Mouse (Mus musculus) granulocyte monocyte progenitor cell, adult 5-6 weeks (primary cell): Measurements from ENCODE around the gene BC030499. TPM values are rescaled to one million over a fixed set of nuclear protein-coding genes. Genes with fewer than 3 reads are reported as not detected.
A peak's percentile ranks its signal among the peaks of the same experiment; 100 is the strongest.
"Not testable (repeated sequence)": the region's sequence is repeated elsewhere in the genome, so short reads cannot be mapped to it uniquely, and the experiment has no call there.

ENCODE experiments used
- ATAC-seq: replicated peaks from 2 replicates; pipeline ENCODE4 v1.8.0; 2016; ENCODE audit warnings: mild to moderate bottlenecking, moderate TSS enrichment, inconsistent platforms; ENCODE audit not compliant: poor library complexity, severe bottlenecking
- total RNA-seq, 2 experiments: library from RNA; stranded (forward) in 1 of 2; stranded (reverse) in 1 of 2; fragments of 200-712, 200-1000 nt in 1 of 2; fragments of >200 nt in 1 of 2; fragmentation: Nextera tagmentation in 1 of 2; gene quantifications; 2 replicates each; pipeline ENCODE4 v1.2.3; 2014 to 2017

Gene BC030499
- 2.3 TPM in 1 of 2 replicates, not detected in the other for total RNA-seq (2014; fragmentation: Nextera tagmentation)
- not detected in 2 replicates for total RNA-seq (2017)

DNA sequence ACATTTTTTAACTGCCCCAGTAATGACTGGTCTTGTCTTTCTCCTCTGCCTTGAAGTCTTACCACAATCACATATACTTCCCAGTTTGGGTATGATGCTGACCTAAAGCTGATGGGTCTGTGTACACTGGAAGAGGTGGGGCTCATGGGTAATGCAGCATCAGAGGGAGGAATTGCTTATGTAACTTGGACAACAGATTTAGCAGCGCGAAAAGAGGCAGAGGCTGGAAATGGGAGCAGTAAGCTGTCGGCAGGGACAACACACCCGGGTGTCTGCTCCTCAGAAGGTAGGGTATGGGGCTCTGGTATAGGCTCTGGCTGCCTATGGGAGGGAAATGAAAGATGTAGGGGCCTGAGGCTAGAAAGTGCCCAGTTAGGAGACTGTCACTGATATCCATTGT is at the start of gene BC030499:
BC030499 (plus strand) TSS at position 188 of the 400 bp plus-strand sequence.
- ATAC-seq: no peak

DNA sequence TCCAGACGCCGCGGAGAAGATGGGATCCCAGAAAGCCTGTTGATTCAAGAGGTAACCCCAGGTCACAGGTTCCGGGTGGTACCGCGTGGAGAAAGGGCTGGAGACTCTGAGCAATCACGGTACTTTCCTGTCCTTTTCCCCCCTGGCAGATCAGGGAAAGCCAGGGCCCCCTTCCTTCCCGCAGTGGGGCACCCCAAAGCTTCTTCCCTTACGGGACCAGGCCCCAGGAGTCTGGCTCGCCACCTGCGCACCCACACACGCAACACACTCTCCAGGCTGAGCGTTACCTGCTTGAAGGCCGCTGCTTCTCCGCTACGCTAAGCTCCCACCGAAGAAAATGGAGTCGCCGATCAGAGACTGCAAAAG is 45.4 kb upstream of the BC030499 start:
- no peak for ATAC-seq

DNA sequence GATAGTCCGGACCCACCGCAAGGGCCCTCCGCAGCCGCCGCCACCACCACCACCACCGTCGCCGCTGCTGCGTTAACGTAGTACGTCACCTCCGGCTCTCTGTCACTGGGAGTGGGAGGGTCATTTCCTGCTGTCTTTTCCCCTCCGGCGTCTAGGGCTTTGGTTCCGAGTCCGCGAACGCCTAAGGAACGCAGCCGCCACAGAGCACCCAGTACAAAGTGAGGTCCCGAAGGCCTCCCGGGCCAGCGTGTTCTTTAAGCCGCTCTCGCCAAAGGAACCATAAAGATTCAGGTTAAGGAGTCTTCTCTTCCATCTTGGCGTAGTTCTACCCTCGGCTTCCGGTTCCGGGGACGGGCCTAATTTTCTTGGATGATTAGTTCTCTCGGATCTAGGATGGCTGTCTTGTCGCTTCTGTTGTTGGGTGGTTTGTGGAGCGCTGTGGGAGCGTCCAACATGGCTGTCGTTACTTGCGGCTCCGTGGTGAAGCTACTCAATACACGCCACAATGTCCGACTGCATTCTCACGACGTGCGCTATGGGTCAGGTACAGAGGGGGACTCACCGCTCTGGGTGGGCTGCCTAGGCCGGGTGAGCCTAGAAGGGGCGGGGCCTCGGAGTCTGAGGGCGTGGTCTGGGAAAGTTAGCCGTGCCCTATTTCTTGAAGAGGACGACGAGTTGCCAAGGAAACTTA is 44.9 kb upstream of the BC030499 start, which contains the start of the genes Sdf2 and Supt6:
Sdf2 (plus strand) TSS at position 120 of the 691 bp plus-strand sequence.
Supt6 (minus strand) TSS at position 361 of the 691 bp plus-strand sequence.
- peak; percentile 89 for ATAC-seq

DNA sequence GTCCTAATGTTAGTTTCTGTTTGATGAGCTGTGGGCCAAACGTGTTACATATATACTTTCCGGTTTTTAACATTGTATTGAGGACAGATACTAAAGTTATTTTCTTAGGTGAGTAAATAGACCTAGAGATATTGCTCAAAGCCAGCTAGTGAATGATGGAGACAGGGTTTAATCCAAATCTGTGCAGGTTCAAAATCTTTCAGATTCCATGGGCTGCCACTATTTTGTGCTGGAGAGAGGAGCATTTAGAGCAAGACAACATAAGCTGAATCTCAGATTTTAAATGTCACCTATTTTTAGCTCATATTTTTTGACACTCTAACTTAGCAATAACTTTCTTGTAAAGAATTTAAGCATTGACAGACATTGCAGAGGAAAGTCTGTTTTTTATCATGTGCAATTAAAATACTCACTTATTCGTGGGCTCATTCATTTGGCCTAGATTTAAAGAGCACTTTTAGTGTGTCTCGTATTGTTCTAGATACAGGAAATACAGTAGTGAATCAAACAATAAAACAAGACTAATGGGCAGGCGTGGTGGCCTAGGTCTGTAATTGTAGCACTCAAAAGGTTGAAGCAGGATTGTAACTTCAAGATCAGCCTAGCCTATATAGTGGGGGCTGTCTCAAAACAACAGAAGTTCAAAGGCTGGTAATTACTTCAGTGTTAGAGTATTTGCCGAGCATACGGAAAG is 44.2 kb upstream of the BC030499 start:
- no peak for ATAC-seq

DNA sequence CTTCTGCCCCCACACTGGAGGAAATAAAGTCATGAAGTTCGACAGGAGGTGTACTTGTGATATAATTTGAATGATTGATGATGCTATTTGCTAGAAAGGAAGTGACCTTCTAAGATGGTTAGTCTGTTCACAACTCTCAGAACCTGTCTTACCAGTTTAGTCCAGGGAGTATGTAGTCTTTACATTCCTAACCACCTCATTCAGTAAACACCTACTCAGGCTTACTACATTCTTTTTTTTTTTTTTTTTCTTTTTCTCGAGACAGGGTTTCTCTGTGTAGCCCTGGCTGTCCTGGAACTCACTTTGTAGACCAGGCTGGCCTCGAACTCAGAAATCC is 43.7 kb upstream of the BC030499 start:
- no peak for ATAC-seq

DNA sequence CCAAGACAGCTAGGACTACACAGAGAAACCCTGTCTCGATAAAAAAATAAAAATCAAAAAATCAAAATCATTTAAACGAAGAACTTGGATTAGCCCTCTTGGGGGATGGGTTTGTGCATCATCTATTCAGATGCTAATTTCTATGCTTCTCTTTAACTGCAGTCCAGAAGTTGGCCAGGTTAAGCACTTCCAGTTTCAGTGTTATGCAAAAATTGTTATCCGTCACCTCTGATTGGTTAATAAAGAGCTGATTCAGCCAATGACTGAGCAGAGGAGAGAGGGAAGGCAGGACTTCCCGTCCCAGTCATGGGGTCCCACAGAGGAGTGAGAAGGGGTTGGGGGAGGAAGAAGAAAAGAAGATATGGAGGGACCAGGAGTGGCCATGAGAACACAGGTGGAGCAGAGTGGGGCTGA is 42.9 kb upstream of the BC030499 start:
- ATAC-seq: peak; percentile 48

DNA sequence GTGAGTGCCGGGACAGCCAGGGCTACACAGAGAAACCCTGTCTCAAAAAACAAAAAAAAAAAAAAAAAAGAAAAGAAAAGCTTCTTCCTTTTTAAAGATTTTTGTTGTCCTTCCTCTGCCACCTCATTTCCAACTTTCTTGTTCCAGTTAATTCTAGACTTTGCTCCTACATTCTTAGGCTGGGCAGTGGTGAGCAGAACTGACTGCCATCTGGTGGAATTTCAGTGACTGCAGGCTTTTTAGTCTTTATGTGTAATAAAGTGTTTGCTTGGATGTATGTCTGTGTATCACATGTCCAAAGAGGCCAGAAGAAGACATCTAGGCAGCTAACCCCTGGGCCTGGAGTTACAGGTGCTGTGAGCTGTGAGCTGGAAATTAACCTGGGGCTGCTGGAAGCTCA is 34.0 kb upstream of the BC030499 start:
- ATAC-seq: no peak

DNA sequence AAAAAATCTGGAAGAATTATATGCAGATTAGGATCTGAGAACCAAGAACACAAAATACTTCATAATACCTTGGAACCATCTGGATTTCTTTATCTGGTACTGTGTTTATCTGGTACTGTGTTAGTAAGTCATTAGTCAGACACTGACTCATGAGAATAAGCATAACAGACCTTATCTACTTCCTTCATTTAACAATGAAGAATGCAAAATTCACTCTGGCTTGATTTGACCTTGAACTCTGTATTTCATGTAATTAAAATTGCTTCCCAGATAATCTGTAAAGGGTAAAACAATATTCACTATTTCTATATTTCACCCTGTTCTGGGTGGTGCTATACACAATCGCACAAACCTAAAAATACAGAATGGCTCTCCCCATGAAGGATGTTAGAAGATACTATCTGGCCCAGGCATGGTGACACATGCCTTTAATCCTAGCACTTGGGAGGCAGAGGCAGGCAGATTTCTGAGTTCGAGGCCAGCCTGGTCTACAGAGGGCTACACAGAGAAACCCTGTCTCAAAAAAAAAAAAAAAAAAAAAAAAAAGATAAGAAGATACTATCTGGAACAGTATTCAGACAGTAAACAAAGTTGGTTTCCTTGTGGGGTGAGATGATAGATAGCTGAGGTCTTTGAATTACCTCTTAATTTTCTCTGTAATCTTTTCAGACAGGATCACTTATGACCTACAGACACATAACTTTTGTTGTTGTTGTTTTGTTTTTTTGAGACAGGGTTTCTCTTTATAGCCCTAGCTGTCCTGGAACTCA is 30.0 kb upstream of the BC030499 start:
- no peak for ATAC-seq

DNA sequence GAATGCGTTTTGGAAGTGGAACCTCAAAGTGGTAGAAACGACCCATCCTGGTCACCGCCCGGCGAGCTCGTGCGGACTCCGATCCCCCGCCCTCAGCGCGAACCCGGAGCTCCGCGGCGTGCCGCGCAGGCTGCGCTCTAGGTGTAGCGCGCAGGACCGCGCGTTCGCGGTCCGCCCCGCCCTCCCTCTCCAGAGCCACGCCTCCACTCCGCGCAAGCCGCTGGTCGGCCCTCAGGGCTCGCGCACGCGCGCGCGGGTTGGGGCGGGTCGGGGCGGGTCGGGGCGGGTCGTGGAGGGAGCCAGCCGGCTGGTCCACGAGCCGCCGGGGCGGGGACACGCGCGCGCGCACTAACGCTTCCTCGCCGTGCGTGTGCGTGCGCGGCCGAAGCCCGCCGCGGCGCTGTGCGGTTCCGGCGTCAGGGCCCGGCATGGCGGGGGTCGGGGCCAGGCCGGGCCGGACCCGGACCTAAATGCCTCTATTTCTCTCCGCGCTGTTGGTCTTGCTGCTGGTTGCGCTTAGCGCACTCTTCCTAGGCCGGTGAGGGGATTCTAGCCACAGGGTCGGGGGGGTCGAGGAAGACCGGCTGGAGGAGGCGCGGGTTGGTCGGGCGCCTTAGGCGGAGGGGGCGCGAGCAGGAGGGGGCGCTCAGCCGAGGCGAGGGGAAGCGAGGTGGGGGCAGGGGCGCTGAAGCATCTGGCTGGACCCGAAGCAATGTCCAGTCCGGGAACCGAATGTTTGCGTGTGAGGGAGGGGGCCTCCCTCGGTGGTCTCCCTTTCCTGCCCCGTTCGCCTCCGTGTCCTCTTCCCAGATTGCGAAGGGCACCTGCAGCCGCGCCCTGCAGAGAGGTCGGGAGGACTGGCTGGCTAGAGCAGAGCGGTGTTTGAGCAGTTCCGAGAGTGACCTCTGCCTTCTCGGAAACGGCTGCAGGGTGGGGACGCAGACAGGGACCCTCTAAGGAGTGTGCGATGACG is 29.0 kb upstream of the BC030499 start, which contains the start of gene 2610507B11Rik:
2610507B11Rik (plus strand) TSS at position 373 of the 973 bp plus-strand sequence.
- ATAC-seq: peak; percentile 90

DNA sequence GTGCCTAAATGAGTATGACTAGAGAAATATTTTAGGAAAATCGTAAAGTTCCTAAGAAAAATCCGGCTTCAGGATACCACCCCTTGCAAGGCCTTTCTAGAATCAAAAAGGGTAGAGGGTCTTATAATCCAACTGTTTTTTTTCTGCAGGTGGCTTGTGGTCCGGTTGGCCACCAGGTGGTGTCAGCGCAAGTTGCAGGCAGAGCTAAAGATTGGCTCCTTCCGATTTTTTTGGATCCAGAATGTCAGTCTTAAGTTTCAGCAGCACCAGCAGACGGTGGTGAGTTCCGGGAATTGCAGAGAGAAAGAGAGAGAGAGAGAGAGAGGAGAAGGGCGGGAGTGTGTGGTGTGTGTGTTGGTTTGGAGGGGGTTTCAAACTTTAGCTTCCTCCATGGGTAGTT is 28.1 kb upstream of the BC030499 start:
- ATAC-seq: peak; percentile 61

DNA sequence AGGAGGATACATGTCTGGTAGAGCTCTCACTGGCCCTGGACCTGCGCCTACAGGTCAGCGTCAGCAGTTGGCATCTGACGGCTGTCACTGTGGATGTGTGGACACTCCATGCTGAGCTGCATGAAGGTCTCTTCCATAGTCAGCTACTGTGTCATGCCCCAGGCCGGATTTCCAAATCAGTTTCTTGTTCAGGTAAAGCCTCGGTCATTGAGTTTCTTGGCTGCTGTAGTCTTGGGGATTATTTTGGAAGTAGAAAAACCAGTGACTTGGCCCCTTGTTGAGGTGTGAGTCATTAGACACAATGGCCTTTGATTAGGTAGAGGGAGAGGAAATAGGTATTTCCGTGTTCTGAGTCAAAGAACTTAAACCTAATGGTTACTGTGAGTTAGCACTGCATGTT is 25.1 kb upstream of the BC030499 start:
- ATAC-seq: no peak

DNA sequence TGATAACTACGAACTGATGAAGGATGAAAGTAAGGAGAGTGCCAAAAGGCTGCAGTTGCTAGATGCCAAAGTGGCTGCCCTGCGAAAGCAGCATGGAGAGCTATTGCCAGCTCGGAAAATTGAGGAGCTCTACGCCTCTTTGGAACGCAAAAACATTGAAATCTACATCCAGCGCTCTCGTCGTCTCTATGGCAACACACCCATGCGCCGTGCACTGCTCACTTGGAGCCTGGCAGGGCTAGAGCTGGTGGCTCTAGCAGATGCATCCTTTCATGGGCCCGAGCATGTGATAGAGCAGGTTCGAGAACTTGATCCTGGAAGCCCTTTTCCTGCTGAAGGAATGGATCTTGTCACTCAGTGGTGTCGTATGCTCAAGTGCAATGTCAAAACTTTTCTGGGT is 18.7 kb upstream of the BC030499 start:
- ATAC-seq: no peak

DNA sequence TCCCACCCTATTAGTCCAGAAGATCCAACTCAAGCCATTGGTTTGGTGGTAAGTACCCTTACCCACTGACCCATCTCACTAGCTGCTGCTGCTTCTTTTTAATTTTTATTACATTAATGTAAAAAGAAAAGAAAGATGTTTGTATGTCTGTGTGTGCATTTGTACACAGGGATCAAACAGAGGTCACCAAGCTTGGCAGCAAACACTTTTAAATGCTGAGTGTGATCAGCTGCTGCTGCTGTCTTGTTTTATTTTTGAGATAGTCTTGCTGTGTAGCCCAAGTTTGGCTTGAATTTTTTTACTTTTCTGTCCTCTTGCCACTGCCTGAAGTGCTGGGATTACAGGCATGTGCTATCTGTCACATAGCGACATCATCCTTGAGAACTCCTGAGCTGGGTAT is 15.0 kb upstream of the BC030499 start:
- no peak for ATAC-seq

DNA sequence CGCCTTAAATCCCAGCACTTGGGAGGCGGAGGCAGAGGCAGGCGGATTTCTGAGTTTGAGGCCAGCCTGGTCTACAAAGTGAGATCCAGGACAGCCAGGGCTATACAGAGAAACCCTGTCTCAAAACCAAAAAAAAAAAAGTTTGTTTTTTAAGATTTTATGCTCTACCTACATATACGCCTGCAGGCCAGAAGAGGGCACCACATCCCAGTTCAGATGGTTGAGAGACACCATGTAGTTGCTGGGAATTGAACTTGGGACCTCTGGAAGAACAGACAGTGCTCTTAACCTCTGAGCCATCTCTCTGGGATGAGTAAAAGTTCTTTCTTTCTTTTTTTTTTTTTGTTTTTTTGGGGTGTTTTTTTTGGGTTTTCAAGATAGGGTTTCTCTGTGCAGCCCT is 14.5 kb upstream of the BC030499 start:
- not testable (repeated sequence) for ATAC-seq

DNA sequence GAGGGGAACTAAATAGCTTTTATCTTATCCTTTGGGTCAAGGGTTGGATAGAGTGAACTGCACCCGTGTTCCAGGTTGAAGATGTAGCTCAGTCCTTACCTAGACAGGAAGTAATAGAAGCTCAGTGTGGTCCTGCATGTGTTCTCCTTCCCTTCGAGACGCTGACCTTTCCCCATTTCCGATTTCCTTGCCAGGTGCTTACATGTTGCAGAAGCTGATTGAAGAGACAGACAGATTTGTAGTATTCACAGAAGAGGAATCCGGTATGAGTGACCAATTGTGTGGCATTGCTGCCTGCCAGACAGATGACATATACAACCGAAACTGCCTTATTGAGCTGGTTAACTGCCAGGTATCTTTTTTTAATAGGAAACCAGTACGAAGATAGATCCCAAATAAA is 11.8 kb upstream of the BC030499 start:
- no peak for ATAC-seq

DNA sequence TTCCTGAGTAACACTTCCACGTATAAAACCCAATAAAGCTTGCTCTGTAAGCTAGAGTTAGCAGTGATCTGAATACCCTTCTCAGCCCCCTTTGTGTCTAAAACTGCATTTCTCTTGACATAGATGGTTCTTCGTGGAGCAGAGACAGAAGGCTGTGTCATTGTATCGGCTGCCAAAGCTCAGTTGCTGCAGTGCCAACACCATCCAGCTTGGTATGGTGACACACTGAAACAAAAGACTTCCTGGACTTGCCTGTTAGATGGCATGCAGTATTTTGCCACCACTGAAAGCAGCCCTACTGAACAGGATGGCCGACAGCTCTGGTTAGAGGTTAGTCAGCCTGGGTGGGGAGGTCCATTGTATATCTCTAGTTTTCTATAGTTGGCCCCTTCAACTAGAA is 11.1 kb upstream of the BC030499 start:
- ATAC-seq: no peak

DNA sequence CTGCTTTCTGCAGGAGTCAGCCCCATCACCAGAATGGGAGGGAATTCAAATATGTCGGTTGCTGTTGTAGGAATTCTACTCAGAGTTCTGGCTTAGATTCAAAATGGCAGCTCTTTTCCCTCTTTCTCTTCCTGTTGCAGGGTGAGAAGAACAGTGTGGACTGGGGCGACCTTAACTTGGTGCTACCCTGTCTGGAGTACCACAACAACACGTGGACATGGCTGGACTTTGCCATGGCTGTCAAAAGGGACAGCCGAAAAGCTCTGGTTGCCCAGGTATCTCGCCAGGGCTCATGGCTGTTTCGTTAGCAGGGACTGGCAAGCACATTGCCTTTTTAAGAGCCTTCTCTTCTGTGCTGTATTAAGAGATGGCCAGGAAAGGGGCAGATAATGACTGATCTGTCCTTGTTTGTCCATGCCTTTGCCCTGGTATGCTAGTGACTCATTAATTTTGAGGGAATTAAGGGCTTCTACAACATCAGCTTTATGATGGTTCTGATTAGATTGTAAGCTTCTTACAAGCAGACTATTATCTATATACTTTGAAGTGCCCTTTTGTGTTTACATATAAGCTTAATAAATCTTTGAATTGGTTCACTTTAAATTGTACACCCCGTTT is 1.4 kb upstream of the BC030499 start:
- no peak for ATAC-seq

DNA sequence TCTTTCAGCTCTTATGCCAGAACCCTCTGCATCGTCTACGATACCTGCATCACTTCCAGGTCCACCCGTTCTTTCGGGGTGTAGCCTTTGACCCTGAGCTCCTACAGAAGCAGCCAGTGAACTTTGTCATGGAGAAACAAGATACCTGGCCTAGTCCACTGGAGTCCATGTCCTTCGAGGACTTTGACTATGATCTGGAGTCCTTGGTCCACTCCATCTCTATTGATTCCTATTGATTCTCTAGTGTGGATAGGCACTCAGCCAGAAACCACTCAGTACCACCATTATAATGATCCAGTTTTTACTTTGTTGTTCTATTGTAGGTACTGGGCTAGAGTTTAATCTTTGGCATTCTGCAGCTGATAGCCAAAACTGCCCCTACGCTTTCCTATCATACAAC is 3.9 kb downstream of the BC030499 start:
- no peak for ATAC-seq

DNA sequence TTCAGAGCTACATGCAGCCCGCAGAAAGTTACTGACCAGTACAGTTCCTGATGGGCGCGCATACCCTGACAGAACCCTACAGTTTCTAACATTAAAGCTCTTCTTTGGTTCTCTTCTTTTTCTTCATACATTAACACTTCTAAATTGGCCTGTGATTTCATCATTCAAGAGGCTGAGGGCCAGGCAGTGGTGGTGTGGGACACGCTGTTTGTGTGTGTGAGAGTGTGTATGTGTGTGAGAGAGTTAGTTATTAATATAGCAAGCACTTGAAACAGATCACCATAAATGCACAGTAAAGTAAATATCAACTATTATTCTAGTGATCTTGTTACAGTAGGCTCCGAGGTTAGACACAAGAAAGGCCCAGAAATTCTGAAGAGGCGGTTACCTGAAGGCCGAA is 10.3 kb downstream of the BC030499 start:
- peak; percentile 22; the same call in 1 of the 2 replicates for ATAC-seq
